Mouse (Mus musculus) spleen, postnatal 10 days (tissue): ENCODE results near the gene Apol8.
A peak's percentile ranks its signal among the peaks of the same experiment; 100 is the strongest.
"Not testable (repeated sequence)": the region's sequence is repeated elsewhere in the genome, so short reads cannot be mapped to it uniquely, and the experiment has no call there.

Experiments used
- DNase-seq, 2 experiments: peaks; one replicate each; pipeline ENCODE4 v3.0.0; 2021 to 2022; ENCODE audit warnings: low spot score in 2 of 2

Apol8 gene

GRCm38 (mm10) chr15:77752443-77752842, 4.4 kb downstream of the Apol8 start:
- no peak for DNase-seq

- DNase-seq, result peak in 1 of 2 experiments; percentile 65
Measured at GRCm38 (mm10) chr15:77750461-77750860, 6.3 kb downstream of the Apol8 start.

- DNase-seq, result peak in 1 of 2 experiments; percentile 14
Measured at GRCm38 (mm10) chr15:77749717-77750116, 7.1 kb downstream of the Apol8 start.

- DNase-seq, result peak in 1 of 2 experiments; percentile 12
Measured at GRCm38 (mm10) chr15:77748414-77748813, 8.4 kb downstream of the Apol8 start.

GRCm38 (mm10) chr15:77746326-77746725, 10.5 kb downstream of the Apol8 start:
- no peak for DNase-seq

- no peak for DNase-seq
Measured at GRCm38 (mm10) chr15:77745081-77745480, 11.7 kb downstream of the Apol8 start.

GRCm38 (mm10) chr15:77744632-77745031, 12.2 kb downstream of the Apol8 start:
- no peak for DNase-seq

- DNase-seq, result not testable (repeated sequence)
Measured at GRCm38 (mm10) chr15:77741556-77741955, 15.2 kb downstream of the Apol8 start.

- DNase-seq, result no peak
Measured at GRCm38 (mm10) chr15:77740511-77741297, 16.1 kb downstream of the Apol8 start.

GRCm38 (mm10) chr15:77733903-77734302, 22.9 kb downstream of the Apol8 start:
- DNase-seq, result not testable (repeated sequence)

- DNase-seq, result not testable (repeated sequence)
Measured at GRCm38 (mm10) chr15:77733380-77733779, 23.4 kb downstream of the Apol8 start.

GRCm38 (mm10) chr15:77732851-77733250, 24.0 kb downstream of the Apol8 start:
- not testable (repeated sequence) for DNase-seq

- DNase-seq, result no peak
Measured at GRCm38 (mm10) chr15:77731605-77732004, 25.2 kb downstream of the Apol8 start.

- not testable (repeated sequence) for DNase-seq
Measured at GRCm38 (mm10) chr15:77728739-77729138, 28.1 kb downstream of the Apol8 start, which contains the start of gene Apol9b. Gene Apol9b (plus strand): TSS chr15:77729039.

GRCm38 (mm10) chr15:77727745-77728144, 29.1 kb downstream of the Apol8 start:
- not testable (repeated sequence) for DNase-seq

GRCm38 (mm10) chr15:77727139-77727538, 29.7 kb downstream of the Apol8 start:
- DNase-seq, result not testable (repeated sequence)

- DNase-seq, result not testable (repeated sequence)
Measured at GRCm38 (mm10) chr15:77725393-77726020, 31.3 kb downstream of the Apol8 start.

- DNase-seq, result not testable (repeated sequence)
Measured at GRCm38 (mm10) chr15:77724208-77724911, 32.4 kb downstream of the Apol8 start.

GRCm38 (mm10) chr15:77721509-77721908, 35.3 kb downstream of the Apol8 start:
- not testable (repeated sequence) for DNase-seq

- DNase-seq, result not testable (repeated sequence)
Measured at GRCm38 (mm10) chr15:77718240-77718639, 38.6 kb downstream of the Apol8 start.

- DNase-seq, result not testable (repeated sequence)
Measured at GRCm38 (mm10) chr15:77708936-77709335, 47.9 kb downstream of the Apol8 start.

- not testable (repeated sequence) for DNase-seq
Measured at GRCm38 (mm10) chr15:77705306-77705705, 51.5 kb downstream of the Apol8 start.
